Mouse (Mus musculus) heart, postnatal 14 days (tissue): ENCODE measurements around the gene Nipal3. TPM values are rescaled to one million over a fixed set of nuclear protein-coding genes. Genes with fewer than 3 reads are reported as not detected.

ENCODE experiments used
- DNase-seq, 2 experiments: peaks; one replicate each; pipeline ENCODE4 v3.0.0; 2021 to 2022
- intact Hi-C: fragments of 180-260 bp; cut with DNase I; formaldehyde crosslinking; loops from one replicate; pipeline ENCODE4 v1.15.1; 2025
- total RNA-seq, 2 experiments: library from RNA; stranded (reverse); gene quantifications; 2 replicates each; pipeline ENCODE4 v1.2.3; 2021

Nipal3 gene
- total RNA-seq, 2 experiments from 2014 or later: 29.3 to 34.0 TPM

DNA sequence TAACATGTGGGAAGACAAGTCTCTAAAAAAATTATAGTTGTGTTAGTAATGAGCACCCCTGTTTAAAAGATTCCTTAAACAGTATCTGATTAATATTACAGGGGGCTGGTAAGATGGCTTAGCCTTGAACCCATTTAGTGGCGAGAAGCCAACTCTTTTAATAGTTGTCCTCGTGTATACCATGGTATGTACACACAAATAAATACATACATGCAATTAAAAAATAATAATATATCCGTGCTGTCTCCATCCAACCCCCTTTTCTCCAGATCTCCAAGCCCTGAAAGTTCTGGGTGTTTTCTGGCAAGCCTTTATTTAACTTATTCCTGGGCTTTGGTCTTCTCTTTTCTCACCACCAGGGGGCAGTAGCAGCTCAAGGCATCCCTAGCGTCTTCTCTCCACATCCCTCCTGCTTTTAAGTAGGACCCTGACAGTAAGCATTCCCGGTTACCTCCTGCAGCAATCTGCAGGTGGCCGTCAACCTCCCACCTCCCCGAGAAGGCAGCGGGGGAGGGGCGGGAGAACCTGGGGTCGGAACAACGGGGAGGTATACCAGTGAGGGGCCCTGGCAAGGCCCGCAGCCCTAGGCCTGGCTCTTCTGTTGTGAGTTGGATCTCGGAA, 13.7 kb upstream of the Nipal3 start:
- intact Hi-C loops: loop anchor here (2.0 kb wide), 1 partner anchor 158 kb away; no protein-coding TSS in a partner anchor
- peak; percentile 60 to 82 for DNase-seq

DNA sequence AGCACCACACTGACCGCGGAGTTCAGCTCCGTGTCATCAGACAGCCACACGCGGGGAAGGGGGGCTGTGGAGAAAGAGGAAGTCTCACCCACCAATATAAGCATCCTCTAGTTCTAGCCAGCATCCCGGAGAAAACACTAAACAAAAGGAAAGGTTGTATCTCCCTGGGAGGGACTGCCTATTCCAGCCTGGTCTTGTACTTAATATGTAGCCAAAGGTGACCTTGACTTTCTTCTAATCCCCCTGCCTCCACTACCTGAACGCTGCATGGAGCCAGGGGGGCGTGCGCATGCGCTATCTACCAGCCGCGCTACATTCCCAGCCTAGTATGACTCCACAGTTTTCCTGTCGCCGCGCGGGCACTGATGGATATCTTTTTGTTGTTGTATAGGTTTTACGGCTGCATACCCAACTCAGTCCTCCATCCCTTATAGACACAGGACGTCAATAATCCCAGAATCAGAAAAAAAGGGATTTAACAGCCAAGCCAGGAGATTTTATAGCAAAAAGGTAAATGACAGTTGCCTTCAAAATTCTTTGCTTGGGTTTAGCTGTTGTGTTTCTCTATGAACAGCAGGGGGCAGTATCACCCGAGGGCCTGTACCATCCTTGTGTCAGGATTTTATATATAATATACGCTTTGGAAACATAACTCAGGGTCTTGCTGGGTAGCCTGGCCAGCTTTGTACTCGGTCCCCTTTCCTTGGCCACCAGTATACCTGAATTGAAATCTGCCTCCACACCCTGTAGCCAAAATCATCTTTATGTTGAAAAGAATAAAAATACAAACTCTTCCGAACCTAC, 12.9 kb upstream of the Nipal3 start:
- intact Hi-C loops: loop anchor here (2.0 kb wide), 1 partner anchor 159 kb away; no protein-coding TSS in a partner anchor
- peak; percentile 35 to 42 for DNase-seq

DNA sequence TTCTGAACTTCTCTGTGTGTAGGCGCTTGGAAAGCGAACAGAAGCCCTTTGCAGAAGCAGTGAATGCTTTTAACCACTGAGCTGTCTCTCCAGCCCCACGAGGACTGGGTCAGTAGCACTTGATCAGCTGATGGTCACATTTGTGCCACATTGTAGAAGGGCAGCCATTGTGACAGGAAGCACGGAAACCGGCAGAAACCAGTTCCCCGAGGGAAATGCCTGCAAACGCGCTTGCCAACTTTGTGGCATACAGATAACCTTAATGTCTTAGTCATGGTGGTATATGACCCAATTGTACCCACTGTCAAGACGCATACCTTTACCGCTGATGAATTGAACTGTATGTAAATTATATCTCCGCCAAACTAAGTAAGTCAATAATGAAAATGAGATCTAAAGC, 11.0 kb upstream of the Nipal3 start:
- DNase-seq: no peak
- intact Hi-C loops: no loop called here

DNA sequence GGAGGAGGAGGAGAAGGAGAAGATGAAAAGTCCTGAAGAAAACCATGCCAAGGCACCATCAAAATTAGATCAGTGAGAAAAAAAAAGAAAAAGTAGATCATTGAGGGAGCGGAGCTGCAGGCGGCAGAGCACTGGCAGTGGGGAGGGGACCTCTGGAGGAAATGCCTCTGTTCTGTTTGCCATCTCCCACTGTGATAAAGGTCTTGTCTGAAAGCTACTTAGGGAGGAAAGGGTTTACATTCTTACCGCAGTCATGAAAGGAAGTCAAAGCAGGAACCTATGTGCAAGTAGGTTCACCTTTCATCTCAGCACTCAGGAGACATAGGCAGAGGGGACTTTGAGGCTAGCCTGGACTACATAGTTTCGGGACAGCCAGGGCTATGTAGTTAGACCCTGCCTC, 6.7 kb upstream of the Nipal3 start:
- intact Hi-C loops: no loop called here

DNA sequence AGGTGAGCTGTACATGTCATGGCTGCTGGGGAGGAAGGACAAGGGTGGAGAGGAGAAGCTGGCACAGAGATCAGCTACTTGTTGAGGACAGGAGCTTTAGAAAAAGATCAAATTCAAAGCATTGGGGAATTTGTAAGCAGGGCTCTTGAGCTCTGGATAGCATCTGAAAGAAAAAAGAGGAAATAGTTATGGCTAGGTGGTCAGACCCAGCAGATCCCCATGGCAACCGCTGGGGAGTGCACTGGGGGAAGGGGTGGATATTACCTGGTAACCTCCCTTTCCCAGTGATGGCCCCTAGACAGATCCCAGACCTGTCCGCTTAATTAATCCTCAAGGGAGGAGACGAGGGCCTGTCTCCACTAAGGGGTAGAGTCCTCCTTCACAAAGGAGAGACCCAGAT, 5.0 kb upstream of the Nipal3 start:
- DNase-seq: no peak
- intact Hi-C loops: loop anchor here (5.0 to 10.0 kb wide), 2 partner anchors 65 to 118 kb away; partner anchors contain the start of gene Rcan3

More for the DNA sequence above, 6.7 kb upstream of the Nipal3 start:
- no peak for DNase-seq

DNA sequence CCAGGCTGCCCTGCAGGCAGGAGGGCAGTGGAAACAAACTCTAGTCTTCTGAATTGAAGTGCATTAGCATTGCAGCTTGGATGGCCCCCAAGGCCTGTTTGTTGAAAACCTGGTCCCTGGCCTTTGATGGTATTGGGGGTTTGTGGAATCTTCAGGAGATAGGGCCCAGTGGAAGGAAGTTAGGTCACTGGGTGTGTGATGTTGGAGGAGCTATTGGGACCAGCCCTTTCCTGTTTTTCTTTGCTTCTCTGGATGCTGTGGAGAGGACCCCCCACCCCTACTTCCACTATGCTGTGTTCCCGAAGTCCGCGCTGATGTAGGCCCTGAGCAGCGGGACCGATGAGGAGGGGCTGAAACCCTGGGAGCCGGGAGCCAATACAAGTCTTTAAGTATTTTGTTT, 3.3 kb upstream of the Nipal3 start:
- no peak for DNase-seq
- intact Hi-C loops: loop anchor here (5.0 to 10.0 kb wide), 2 partner anchors 63 to 116 kb away; partner anchors contain the start of gene Rcan3

DNA sequence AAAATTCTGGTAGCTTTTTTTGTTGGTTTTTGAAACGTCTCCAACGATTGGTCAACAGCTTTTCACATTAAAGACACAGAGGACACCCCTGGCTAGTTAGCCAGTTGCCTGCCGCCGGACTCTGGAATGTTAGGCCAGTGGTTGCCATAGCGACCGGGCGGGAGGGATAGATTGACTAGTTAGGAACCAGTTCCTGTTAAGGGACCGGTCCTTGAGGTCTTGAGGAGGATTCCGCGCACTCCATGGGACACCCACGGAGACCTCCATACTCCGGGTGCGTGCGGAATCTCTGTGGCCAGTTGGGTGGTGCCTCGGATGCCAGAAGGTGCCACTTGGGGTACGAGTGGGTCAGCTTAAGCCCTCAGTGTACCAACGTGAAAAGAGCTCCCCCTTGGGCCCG, 972 bp upstream of the Nipal3 start:
- peak; percentile 34 to 37 for DNase-seq
- intact Hi-C loops: loop anchor here (5.0 to 10.0 kb wide), 2 partner anchors 61 to 114 kb away; partner anchors contain the start of gene Rcan3

DNA sequence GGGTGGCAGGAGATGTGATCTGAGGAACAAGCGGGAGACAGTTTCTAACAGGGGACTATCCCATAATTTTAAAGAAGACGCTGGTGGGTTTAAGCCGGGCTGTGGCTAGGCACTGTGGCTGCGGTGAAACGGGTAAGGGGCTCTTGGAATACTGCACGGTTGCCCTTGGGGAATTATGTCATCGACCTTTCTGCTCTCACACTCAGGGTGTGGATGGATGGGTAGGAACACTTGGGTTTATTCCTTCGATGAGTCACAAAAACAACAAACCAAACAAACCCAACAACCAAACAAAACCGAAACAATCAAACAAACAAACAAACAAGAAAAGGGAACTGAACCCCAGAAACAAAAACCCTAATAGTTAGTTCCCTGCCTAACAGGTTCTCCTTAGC, 556 bp upstream of the Nipal3 start:
- intact Hi-C loops: loop anchor here (5.0 to 10.0 kb wide), 2 partner anchors 61 to 113 kb away; partner anchors contain the start of gene Rcan3
- DNase-seq: no peak

DNA sequence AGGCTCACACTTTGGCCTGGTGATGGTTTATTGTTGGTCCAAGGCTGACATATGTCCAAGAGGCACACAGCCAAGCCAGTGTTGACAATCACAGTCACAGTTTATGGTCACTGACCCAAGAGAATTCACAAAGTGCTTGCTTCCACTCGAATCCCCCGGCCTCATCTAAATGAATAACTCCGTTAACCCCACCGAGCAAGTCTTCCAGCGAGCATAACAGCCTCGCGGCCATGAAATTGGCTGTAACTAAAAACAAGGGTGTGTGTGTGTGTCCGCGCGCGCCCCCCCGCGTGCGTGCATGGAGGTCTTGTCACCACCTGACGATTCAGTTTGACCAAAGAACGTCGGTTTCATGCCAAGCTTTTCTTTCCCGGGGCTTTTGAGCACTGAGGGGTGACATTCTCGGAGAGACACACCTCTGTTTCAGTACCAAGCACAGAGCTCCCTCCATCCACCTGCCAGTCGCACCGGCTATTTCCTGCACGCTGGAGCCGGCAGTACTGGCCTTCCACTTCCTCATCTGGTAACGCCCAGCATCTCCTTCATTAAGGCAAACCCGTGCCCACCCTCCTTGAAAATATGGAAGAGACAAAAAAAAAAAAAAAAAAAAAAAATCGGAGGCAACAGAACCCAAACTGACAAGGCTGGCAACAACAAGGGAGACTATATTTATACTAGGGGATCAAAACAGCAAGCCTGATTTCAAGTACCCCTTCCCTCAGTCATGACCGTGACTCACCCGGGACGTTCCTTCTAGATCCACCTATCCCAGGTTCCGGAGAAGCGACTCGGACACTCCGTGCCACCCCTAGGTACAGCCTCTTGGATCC, 932 bp downstream of the Nipal3 start:
- intact Hi-C loops: loop anchor here (10.0 kb wide), 1 partner anchor 59 kb away; the partner anchor contains the start of gene Rcan3

DNA sequence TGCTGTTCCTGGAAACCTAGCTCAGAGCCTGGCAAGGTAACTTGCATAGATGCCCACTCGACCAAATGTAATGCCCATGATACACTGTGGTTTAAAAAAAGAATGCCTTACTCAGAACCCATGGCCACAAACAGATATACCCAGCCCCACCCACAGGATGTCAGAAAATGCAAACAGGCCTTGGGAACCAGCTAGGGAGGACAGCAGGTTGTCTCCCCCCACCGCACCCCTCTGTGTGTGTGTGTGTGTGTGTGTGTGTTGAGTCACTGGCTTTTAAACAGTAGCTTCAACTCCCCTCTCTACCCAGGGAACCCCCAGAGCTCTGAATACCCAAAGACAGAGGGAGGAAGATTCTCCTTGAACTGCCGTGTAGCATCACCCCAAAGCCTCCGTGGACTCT, 1.6 kb downstream of the Nipal3 start:
- intact Hi-C loops: loop anchor here (10.0 kb wide), 1 partner anchor 58 kb away; the partner anchor contains the start of gene Rcan3
- DNase-seq: no peak

More for the DNA sequence above, 932 bp downstream of the Nipal3 start:
- DNase-seq: peak; percentile 43 to 44

DNA sequence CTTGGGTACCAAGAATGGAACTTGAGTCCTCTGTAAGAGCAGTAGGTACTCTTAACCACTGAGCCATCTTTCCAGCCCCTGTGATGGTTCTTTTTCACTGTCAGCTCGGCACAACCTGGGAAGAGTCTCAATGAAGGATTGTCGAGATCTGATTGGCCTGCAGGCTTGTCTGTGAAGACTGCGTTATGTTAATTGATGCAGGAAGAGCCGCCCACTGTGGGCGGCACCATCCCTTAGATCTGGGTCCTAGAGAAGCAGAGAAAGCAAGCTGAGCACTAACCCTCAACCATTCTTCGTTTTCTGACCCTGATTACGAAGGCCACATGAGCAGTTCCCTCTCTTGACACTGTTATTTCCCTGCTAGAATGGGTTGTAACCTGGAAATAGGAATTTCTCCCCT, 5.6 kb downstream of the Nipal3 start:
- no peak for DNase-seq
- intact Hi-C loops: no loop called here

DNA sequence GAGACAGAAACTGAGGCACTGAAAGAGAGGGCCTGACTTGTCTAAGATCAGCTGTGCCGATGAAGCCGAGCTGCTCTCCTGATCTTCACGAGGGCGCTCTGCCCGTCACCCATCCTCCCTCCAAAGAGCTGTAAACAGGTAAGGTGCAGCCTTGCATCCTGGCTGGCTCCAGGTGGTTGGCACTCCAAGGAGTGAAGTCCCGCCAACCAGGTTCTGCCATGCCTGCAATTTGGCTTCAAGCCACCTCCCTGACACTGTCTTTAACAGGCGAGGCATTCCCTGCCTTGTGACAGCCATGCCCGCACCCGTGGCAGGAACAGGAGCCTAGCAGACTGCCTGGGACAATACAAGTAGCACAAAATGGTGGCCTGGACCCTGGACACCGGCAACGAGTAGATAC, 8.5 kb downstream of the Nipal3 start:
- intact Hi-C loops: no loop called here
- no peak for DNase-seq

DNA sequence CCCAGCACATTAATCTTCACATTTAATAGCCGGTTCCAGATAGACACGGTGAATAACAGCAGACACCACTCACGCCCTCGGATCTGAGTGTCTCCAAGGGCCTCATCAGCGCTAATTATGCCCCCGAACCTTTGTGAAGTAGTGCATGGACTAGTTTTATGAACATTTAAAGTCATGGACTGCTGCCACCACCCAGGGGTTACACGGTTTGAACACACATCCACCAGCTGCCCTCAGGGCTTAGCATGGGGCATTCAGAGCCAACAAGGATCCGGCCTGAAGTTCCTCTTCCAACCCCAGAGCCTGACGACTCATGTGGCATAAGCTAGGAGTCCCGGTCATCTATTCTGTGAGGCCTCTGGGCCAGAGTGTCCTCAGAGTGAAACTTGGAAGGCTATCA, 9.8 kb downstream of the Nipal3 start:
- intact Hi-C loops: no loop called here
- no peak for DNase-seq

DNA sequence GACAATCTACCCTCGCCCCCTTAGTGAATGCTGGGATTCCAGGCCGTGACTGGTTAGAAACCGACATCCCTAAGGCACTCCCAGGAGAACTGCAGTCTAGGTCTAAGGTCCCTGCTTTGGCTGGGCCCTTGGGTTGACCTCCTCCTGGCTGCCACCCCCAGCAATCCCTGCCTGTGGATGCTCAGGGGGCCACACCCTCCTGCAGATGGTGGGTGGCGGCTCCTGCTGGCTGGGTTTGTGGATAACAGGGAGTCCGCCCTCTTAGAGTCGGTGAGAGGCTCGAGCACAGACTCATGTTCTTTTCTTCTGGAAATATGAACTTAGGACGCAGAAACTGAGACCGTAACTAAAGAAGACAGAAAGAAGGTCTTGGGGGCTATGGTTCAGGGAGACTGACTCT, 14.5 kb downstream of the Nipal3 start:
- no peak for DNase-seq
- intact Hi-C loops: no loop called here

DNA sequence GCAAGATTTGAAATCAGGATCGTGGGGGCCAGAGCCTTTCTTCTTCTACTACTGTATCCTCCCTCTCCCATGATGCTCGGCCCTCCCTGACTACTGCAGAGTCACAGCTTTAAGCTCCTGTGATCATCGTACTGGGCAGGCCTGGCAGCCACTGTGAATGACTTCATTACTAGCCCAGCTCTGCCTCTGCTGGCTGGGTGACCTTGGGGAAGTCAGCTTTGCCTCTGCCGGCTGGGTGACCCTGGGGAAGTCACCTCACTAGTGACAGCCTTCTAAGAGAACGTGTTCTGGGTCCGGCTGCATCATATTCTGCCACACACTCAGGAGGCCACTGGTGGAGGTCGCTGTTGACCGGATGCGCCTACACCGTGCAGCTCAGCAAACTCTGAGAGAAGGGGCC, 17.0 kb downstream of the Nipal3 start:
- intact Hi-C loops: no loop called here
- DNase-seq: no peak

DNA sequence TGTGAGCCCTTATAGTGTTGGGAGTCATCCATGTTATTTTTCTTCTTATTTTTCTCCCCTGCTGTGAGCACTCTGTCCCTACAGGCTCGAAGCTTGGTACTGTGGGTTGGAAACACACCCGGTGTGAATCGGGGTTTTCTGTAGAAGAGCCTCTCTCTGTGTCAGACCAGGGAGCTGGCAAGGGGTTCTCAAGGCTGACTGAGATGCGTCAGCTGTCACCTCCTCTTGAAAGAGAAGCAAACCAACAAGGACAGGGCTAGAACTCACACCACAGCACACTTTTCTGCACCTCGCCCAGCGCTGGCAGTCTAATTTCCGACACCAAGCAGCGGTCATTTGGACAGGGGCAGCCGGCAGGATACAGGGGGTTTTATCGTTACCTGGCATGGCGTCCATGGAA, 31.4 kb downstream of the Nipal3 start:
- no peak for DNase-seq
- intact Hi-C loops: no loop called here

DNA sequence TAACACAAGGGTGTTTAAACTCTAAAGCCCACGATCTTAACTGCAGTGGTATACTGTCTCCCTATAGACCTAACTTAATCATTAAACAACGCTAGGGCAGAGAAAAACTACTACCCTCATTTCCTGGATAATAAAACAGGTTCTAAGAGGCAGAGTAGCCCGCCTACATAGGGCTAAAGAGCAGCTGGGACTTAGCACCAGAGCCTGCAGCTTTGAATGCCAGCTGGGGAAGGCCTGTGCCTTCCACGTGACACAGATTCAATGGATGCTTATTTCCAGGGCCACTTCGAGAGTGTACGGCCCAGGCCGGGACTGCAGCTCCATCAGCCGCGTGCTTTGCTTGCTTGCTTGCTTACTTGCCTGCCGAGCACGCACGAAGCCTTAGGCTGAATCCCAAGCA, 41.3 kb downstream of the Nipal3 start:
- intact Hi-C loops: no loop called here
- no peak for DNase-seq

DNA sequence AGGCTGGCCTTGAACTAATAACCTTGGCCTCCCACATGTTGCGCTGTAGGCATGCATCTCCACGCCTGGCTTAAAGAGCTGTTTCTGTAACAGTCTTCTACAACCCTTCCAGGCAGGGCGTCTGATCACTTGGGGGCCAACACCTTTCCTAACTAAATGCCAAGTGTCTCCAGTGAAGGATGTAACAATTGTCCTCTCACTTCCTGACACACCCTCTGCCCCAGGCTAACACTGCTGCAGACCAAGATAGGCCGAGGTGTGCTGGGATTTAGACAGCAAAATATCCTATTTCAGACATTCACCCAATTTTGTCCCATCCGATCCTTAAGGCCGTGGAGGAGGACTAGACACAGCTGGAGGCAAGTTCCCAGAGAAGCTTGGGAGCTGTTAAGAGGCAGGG, 41.7 kb downstream of the Nipal3 start:
- intact Hi-C loops: no loop called here
- DNase-seq: no peak

DNA sequence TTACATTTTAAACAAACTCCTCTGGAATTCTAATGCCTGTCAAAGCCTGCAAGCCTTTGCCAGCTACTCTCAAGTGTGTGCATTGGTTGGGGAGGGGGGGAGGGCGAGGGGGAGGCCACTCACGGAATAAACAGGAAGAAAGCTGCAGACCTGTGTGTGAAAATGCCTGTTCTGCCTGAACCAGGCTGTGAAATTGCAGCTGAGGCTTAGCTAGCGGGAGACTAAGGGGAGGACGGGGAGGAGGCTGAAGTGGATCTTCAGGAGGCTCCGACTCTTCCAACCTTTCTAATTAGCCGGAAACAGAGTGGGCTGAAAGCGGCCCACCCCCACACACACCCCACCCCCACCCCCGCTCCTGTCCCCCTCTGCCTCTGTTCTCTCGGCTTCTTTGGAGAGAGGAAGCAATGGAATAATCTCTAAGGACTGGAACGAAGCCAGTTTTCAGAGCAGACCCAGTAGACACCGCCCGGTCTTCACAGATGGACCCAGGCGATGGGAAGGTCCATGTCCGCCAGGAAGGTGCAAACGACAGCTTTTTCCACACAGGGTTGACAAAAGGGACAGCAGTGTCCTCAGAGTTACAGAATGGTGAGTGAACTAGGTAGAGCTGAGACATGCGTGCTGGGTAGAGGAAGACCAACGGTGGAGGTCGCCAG, 43.4 kb downstream of the Nipal3 start:
- no peak for DNase-seq
- intact Hi-C loops: no loop called here

DNA sequence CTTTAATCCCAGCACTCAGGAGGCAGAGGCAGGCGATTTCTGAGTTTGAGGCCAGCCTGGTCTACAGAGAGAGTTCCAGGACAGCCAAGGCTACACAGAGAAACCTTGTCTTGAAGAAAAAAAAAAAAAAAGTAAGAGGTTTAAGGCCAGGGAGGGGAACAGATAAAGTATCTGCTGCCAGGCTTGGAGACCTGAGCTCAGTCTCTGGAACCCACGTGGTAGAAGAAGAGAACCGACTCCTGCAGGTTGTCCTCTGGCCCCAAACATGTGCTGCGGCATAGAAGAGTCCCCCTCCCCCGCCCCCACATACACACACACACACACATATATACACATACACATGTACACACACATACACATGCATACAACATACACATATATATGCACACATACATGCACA, 52.4 kb downstream of the Nipal3 start:
- intact Hi-C loops: no loop called here
- no peak for DNase-seq
